Mouse (Mus musculus): ENCODE data around the gene Ccsap. TPM values are rescaled to one million over a fixed set of nuclear protein-coding genes. Genes with fewer than 3 reads are reported as not detected.

The Ccsap gene
- polyA plus RNA-seq, 1 experiment, result 3.3 TPM

- no peaks in the 10 kb centered on the region for H3K79me3 ChIP-seq (ENCODE audit: low read depth)
- no peaks in the 10 kb centered on the region for H3K79me2 ChIP-seq (ENCODE audit: control insufficient read depth, insufficient read depth)
- TF ChIP-seq MYOG (IDR thresholded peaks at IDR 0.05; ENCODE audit: control insufficient read depth, extremely low read depth, insufficient read length) (no peak), CEBPB (IDR thresholded peaks at IDR 0.05; ENCODE audit: low read depth) (no peak), USF1 (IDR thresholded peaks at IDR 0.05; ENCODE audit: low read depth) (no peak), FOSL1 (IDR thresholded peaks at IDR 0.05; ENCODE audit: insufficient read depth, low read length, poor library complexity, severe bottlenecking) (no peak), CTCF (IDR thresholded peaks at IDR 0.05; ENCODE audit: control insufficient read depth, insufficient read depth, insufficient read length) (no peak), MYOD1 (IDR thresholded peaks at IDR 0.05; ENCODE audit: control insufficient read depth, insufficient read length, low read depth) (no peak), MAX (IDR thresholded peaks at IDR 0.05) (no peak)
- no peak overlapping the region for H3K4me3 ChIP-seq (ENCODE audit: insufficient read depth, poor library complexity, severe bottlenecking)
- H3K27me3 ChIP-seq (ENCODE audit: control insufficient read depth, insufficient read depth, insufficient read length), result peaks cover 21% of the 10 kb centered on the region
- H3K36me3 ChIP-seq (ENCODE audit: control insufficient read depth, insufficient read depth), result no peaks in the 10 kb centered on the region
- H3ac ChIP-seq (ENCODE audit: control insufficient read depth, insufficient read length, low read depth), result no peak overlapping the region
Observed at GRCm38 (mm10) chr8:123892586-123893155, 32.7 kb upstream of the Ccsap start.

DNA sequence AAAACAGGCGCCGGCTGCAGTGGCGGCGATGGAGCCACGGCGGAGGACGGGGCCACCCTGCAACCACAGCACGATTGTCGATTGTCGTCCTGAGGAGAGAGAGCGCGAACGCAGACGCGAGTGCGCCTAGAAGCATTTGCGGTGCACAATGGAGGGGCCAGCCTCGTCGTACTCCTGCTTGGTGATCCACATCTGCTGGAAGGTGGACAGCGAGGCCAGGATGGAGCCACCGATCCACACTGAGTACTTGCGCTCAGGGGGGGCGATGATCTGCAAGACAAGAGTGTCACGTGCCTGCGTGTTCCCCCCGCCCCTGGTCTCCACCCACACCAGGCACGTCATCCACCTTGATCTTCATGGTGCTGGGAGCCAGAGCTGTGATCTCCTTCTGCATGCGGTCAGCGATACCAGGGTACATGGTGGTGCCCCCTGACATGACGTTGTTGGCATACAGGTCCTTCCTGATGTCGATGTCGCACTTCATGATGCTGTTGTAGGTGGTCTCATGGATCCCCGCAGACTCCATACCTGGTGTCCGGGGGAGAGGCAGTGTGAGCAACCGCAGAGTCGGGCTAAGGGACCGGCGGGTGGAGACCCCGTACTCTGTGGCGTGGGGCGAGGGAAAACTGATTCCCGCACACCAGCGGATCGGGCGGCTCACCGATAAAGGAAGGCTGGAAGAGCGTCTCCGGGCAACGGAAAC is 32.0 kb upstream of the Ccsap start:
- Histone ChIP-seq H3K79me2 (ENCODE audit: control insufficient read depth, insufficient read depth) (no peaks in the 10 kb centered on the region), H3K79me3 (ENCODE audit: low read depth) (no peaks in the 10 kb centered on the region), H3K4me3 (ENCODE audit: insufficient read depth, poor library complexity, severe bottlenecking) (no peak overlapping the region), H3K36me3 (ENCODE audit: control insufficient read depth, insufficient read depth) (no peaks in the 10 kb centered on the region), H3K27me3 (ENCODE audit: control insufficient read depth, insufficient read depth, insufficient read length) (peaks cover 21% of the 10 kb centered on the region), H3ac (ENCODE audit: control insufficient read depth, insufficient read length, low read depth) (no peak overlapping the region)
- no peak for TF ChIP-seq MYOD1 (IDR thresholded peaks at IDR 0.05; ENCODE audit: control insufficient read depth, insufficient read length, low read depth)
- no peak for TF ChIP-seq FOSL1 (IDR thresholded peaks at IDR 0.05; ENCODE audit: insufficient read depth, low read length, poor library complexity, severe bottlenecking)
- TF ChIP-seq CTCF (IDR thresholded peaks at IDR 0.05; ENCODE audit: control insufficient read depth, insufficient read depth, insufficient read length), result no peak
- TF ChIP-seq MYOG (IDR thresholded peaks at IDR 0.05; ENCODE audit: control insufficient read depth, extremely low read depth, insufficient read length), result no peak
- no peak for TF ChIP-seq MAX (IDR thresholded peaks at IDR 0.05)

GRCm38 (mm10) chr8:123891271-123891670 is 31.3 kb upstream of the Ccsap start:
- Histone ChIP-seq H3K36me3 (ENCODE audit: control insufficient read depth, insufficient read depth) (no peaks in the 10 kb centered on the region), H3K79me3 (ENCODE audit: low read depth) (no peaks in the 10 kb centered on the region), H3K79me2 (ENCODE audit: control insufficient read depth, insufficient read depth) (no peaks in the 10 kb centered on the region), H3K27me3 (ENCODE audit: control insufficient read depth, insufficient read depth, insufficient read length) (peaks cover 21% of the 10 kb centered on the region), H3K4me3 (ENCODE audit: insufficient read depth, poor library complexity, severe bottlenecking) (no peak overlapping the region), H3ac (ENCODE audit: control insufficient read depth, insufficient read length, low read depth) (no peak overlapping the region)
- TF ChIP-seq MAX (IDR thresholded peaks at IDR 0.05) (no peak), CEBPB (IDR thresholded peaks at IDR 0.05; ENCODE audit: low read depth) (no peak), MYOG (IDR thresholded peaks at IDR 0.05; ENCODE audit: control insufficient read depth, extremely low read depth, insufficient read length) (no peak), MYOD1 (IDR thresholded peaks at IDR 0.05; ENCODE audit: control insufficient read depth, insufficient read length, low read depth) (no peak), USF1 (IDR thresholded peaks at IDR 0.05; ENCODE audit: low read depth) (no peak), FOSL1 (IDR thresholded peaks at IDR 0.05; ENCODE audit: insufficient read depth, low read length, poor library complexity, severe bottlenecking) (no peak)

- TF ChIP-seq MYOG (IDR thresholded peaks at IDR 0.05; ENCODE audit: control insufficient read depth, extremely low read depth, insufficient read length), result no peak
- TF ChIP-seq CEBPB (IDR thresholded peaks at IDR 0.05; ENCODE audit: low read depth), result no peak
- no peak for TF ChIP-seq MAX (IDR thresholded peaks at IDR 0.05)
- no peak for TF ChIP-seq FOSL1 (IDR thresholded peaks at IDR 0.05; ENCODE audit: insufficient read depth, low read length, poor library complexity, severe bottlenecking)
- TF ChIP-seq CTCF (IDR thresholded peaks at IDR 0.05; ENCODE audit: control insufficient read depth, insufficient read depth, insufficient read length), result no peak
- TF ChIP-seq USF1 (IDR thresholded peaks at IDR 0.05; ENCODE audit: low read depth), result no peak
- no peak for TF ChIP-seq MYOD1 (IDR thresholded peaks at IDR 0.05; ENCODE audit: control insufficient read depth, insufficient read length, low read depth)
- Histone ChIP-seq H3K79me3 (ENCODE audit: low read depth) (no peaks in the 10 kb centered on the region), H3K4me3 (ENCODE audit: insufficient read depth, poor library complexity, severe bottlenecking) (no peak overlapping the region), H3K79me2 (ENCODE audit: control insufficient read depth, insufficient read depth) (no peaks in the 10 kb centered on the region), H3K27me3 (ENCODE audit: control insufficient read depth, insufficient read depth, insufficient read length) (peaks cover 21% of the 10 kb centered on the region), H3K36me3 (ENCODE audit: control insufficient read depth, insufficient read depth) (no peaks in the 10 kb centered on the region), H3ac (ENCODE audit: control insufficient read depth, insufficient read length, low read depth) (no peak overlapping the region)
Observed at GRCm38 (mm10) chr8:123889797-123890196, 29.8 kb upstream of the Ccsap start.

GRCm38 (mm10) chr8:123887956-123888355 is 27.9 kb upstream of the Ccsap start:
- Histone ChIP-seq H3K79me2 (ENCODE audit: control insufficient read depth, insufficient read depth) (no peaks in the 10 kb centered on the region), H3K4me3 (ENCODE audit: insufficient read depth, poor library complexity, severe bottlenecking) (no peak overlapping the region), H3ac (ENCODE audit: control insufficient read depth, insufficient read length, low read depth) (no peak overlapping the region), H3K27me3 (ENCODE audit: control insufficient read depth, insufficient read depth, insufficient read length) (peaks cover 11% of the 10 kb centered on the region), H3K79me3 (ENCODE audit: low read depth) (no peaks in the 10 kb centered on the region), H3K36me3 (ENCODE audit: control insufficient read depth, insufficient read depth) (no peaks in the 10 kb centered on the region)
- no peak for TF ChIP-seq USF1 (IDR thresholded peaks at IDR 0.05; ENCODE audit: low read depth)
- no peak for TF ChIP-seq MAX (IDR thresholded peaks at IDR 0.05)
- TF ChIP-seq FOSL1 (IDR thresholded peaks at IDR 0.05; ENCODE audit: insufficient read depth, low read length, poor library complexity, severe bottlenecking), result no peak
- TF ChIP-seq MYOD1 (IDR thresholded peaks at IDR 0.05; ENCODE audit: control insufficient read depth, insufficient read length, low read depth), result no peak
